Mouse (Mus musculus): Measurements from ENCODE around the gene Snapc2. TPM values are rescaled to one million over a fixed set of nuclear protein-coding genes. Genes with fewer than 3 reads are reported as not detected.

Snapc2 gene
- polyA plus RNA-seq (2016; fragmentation: Nextera tagmentation; extraction: Ambion mirVana), result 41.0 and 41.5 TPM in 2 replicates

DNA sequence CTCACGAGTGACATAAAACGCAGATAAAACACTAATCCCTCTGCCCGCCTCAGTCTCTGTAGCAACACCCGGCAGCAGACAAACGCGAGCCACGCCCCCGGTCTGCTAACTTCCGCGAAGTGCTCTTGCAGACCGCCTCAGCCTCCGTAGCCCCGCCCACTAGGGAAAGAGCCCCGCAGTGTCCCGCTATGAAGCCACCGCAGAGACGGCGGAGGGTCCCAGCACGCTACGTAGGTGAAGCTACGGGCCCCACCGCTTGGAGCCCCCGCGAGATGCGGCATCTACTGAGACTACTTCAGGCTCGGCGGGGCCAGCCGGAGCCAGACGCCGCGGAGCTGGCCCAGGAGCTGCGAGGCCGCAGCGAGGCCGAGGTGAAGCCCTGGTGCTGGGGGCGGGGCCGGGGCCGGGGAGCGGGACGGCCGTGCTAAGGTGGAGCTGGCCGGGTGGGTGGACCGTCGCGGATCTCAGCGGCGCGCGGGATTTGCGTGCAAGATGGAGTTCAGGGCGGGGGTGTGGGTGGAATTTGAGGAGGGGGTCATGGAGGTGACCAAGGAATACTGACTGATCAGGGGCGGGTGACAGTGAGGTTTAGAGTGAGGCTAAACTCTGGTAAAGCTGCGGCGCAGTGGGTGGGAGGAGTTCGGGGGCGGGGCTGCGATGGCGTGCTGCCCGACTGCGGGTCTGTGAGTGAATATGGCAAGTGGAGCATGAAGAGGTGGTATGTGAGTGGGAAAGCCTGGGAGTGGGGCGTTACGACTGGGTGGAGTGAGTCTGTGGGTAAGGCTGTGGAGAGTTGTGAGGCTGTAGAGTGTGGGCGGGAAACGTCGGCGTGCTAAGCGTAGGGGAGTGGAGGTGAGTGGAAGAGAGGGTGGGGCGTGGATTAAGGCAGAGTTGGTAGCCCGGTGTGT lies at the start of gene Snapc2:
TSS of gene Snapc2 (plus strand) at position 147 of the 908 bp plus-strand sequence.
- H3K4me2 ChIP-seq, result peak within 1 kb of the TSS; percentile 87
- H3K9me3 ChIP-seq (replicated peaks), result no peaks in the 10 kb centered on the region
- H3K27ac ChIP-seq (ENCODE audit: poor library complexity, severe bottlenecking), result peak within 1 kb of the TSS; percentile 84
- whole genome bisulfite sequencing, result under 1% methylated on average over 69 of the region's 69 CpGs
- ATAC-seq (ENCODE audit: insufficient number of reproducible peaks, low FRiP score), result peak; percentile 91
- H3K36me3 ChIP-seq, result peaks cover 34% of the 10 kb centered on the region
- H3K4me3 ChIP-seq, result peak within 1 kb of the TSS; percentile 95
- H3K27me3 ChIP-seq (replicated peaks), result no peaks in the 10 kb centered on the region
- H3K9ac ChIP-seq, result peak within 1 kb of the TSS; percentile 91
- peaks cover 52% of the 10 kb centered on the region for H3K4me1 ChIP-seq (replicated peaks)

DNA sequence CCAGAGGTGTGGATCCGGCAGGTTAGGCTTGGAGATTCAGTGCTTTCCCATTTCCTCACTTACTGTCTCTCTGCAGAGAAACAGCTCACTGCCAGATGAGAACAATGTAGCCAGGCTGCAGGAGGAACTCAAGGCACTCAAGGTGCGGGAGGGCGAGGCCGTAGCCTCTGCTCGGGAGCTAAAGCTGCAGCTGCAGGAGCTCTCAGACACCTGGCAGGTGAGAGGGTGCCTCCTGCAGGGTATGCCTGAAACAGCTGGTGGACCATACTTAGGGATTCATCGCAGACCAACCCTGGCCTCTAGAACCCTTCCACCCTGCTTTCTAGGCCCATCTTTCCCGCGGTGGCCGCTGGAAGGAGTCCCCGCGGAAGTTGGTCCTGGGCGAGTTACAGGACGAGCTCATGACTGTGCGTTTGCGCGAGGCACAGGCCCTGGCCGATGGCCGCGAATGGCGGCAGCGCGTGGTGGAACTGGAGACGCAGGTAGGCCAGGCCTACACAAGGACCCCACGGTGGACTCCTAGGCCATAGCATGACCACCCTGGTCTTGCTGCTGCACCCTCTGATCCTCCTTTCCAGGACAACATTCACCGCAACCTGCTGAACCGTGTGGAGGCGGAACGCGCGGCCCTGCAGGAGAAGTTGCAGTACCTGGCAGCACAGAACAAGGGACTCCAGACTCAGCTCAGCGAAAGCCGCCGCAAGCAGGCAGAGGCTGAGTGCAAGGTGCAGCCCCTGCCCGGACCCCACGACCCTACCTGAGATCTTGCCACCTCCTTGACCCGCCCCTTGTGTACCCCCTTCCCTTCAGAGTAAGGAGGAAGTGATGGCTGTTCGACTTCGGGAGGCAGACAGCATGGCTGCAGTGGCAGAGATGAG lies 47.4 kb upstream of the Snapc2 start:
- Histone ChIP-seq H3K9ac (0 out of 2 replicates have a peak overlapping the region, but pooled peaks have one; percentile 23), H3K9me3 (replicated peaks) (peaks cover 5% of the 10 kb centered on the region; the same call in 1 of the 2 replicates), H3K27ac (ENCODE audit: poor library complexity, severe bottlenecking) (no peak overlapping the region), H3K36me3 (no peaks in the 10 kb centered on the region), H3K27me3 (replicated peaks) (peaks cover 65% of the 10 kb centered on the region), H3K4me2 (peak overlapping the region; percentile 61), H3K4me3 (peak overlapping the region; percentile 29), H3K4me1 (replicated peaks) (peaks cover 18% of the 10 kb centered on the region)
- no peak for ATAC-seq (ENCODE audit: insufficient number of reproducible peaks, low FRiP score)
- WGBS, result 10% methylated on average over 38 of the region's 38 CpGs

DNA sequence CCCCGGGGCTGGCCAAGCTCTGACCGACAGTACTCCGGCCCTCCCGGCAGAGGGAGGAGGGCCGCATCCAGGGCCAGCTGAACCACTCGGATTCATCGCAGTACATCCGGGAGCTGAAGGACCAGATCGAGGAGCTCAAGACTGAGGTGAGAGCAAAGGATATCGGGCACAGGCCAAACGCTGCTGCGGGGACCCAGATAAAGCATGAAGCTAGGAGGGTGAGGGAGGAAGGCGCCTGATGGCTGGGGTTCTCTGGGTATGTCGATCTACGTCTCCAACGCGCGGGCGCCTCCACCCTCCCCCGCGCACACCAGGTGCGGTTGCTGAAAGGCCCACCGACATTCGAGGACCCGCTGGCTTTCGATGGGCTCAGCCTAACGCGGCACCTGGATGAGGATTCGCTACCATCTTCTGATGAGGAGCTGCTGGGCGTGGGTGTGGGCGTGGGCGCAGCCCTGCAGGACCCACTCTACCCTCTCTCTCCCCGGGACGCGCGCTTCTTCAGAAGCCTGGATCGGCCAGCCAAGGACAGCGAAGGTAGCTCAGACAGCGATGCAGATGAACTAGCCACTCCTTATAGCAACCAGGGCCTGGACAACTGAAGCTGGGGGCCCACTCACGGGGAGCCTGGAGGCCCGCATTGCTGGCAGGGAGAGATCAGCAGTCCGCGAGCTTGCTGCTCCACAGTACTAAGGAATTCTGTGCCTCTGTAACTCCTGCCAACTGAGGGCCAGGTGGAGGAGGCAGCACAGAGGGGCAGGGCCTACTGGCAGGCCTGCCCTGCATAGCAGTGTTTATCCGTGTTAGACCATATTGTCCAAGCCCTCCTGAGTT lies 46.5 kb upstream of the Snapc2 start:
- Histone ChIP-seq H3K4me3 (peak overlapping the region; percentile 29), H3K4me1 (replicated peaks) (peaks cover 18% of the 10 kb centered on the region), H3K9ac (peak overlapping the region; percentile 23), H3K36me3 (no peaks in the 10 kb centered on the region), H3K27ac (ENCODE audit: poor library complexity, severe bottlenecking) (no peak overlapping the region), H3K9me3 (replicated peaks) (peaks cover 5% of the 10 kb centered on the region; the same call in 1 of the 2 replicates), H3K27me3 (replicated peaks) (peaks cover 73% of the 10 kb centered on the region), H3K4me2 (peak overlapping the region; percentile 61)
- 0 out of 2 replicates have a peak, but pooled peaks have one; percentile 20 for ATAC-seq (ENCODE audit: insufficient number of reproducible peaks, low FRiP score)
- WGBS, result 9% methylated on average over 44 of the region's 44 CpGs

DNA sequence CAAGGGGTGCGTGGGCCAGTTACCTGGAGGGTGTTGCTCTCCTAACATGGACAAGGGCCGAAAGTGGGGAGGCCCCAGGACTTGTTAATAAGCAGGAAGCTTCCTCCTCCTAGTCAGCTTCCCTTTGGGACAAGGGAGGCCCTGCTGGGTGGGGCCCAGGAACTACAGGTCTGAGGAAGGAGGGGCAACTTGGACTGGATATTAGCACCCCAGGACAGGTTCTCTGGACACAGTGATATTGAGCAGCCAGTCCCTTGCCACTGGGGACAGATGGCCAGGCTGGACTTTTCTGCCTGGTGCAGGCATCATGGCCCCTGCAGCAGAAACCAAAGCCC lies 45.9 kb upstream of the Snapc2 start:
- 0 out of 2 replicates have a peak, but pooled peaks have one; percentile 7 for ATAC-seq (ENCODE audit: insufficient number of reproducible peaks, low FRiP score)
- Histone ChIP-seq H3K4me3 (no peak overlapping the region), H3K4me2 (peak overlapping the region; percentile 61), H3K27me3 (replicated peaks) (peaks cover 79% of the 10 kb centered on the region), H3K9me3 (replicated peaks) (peaks cover 5% of the 10 kb centered on the region; the same call in 1 of the 2 replicates), H3K36me3 (no peaks in the 10 kb centered on the region), H3K9ac (0 out of 2 replicates have a peak overlapping the region, but pooled peaks have one; percentile 23), H3K4me1 (replicated peaks) (peaks cover 18% of the 10 kb centered on the region), H3K27ac (ENCODE audit: poor library complexity, severe bottlenecking) (no peak overlapping the region)
- 49% methylated on average over 2 of the region's 2 CpGs for WGBS

DNA sequence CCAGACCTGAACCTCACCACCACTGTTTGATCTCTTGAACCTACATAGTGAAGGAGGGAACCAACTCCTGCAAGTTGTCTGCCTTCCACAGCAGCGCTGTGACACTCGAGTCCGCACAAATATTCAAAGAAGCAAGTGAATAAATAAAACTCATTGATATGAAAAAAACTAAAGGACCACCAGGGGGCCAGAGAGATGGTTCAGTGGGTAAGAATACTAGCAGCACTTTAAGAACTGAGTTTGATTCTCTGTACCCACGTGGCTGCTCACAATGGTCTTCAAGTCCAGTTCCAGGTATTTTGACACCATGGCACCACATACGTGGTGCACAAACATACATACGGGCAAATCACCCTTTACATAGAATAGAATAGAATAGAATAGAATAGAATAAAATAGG lies 41.8 kb upstream of the Snapc2 start:
- no peak overlapping the region for H3K4me3 ChIP-seq
- no peak overlapping the region for H3K27ac ChIP-seq (ENCODE audit: poor library complexity, severe bottlenecking)
- peaks cover 5% of the 10 kb centered on the region; the same call in 1 of the 2 replicates for H3K9me3 ChIP-seq (replicated peaks)
- no peak for ATAC-seq (ENCODE audit: insufficient number of reproducible peaks, low FRiP score)
- H3K27me3 ChIP-seq (replicated peaks), result peaks cover 77% of the 10 kb centered on the region
- WGBS, result 72% methylated on average over 6 of the region's 6 CpGs
- H3K9ac ChIP-seq, result no peak overlapping the region
- no peaks in the 10 kb centered on the region for H3K36me3 ChIP-seq
- H3K4me2 ChIP-seq, result no peak overlapping the region
- H3K4me1 ChIP-seq (replicated peaks), result peaks cover 33% of the 10 kb centered on the region

DNA sequence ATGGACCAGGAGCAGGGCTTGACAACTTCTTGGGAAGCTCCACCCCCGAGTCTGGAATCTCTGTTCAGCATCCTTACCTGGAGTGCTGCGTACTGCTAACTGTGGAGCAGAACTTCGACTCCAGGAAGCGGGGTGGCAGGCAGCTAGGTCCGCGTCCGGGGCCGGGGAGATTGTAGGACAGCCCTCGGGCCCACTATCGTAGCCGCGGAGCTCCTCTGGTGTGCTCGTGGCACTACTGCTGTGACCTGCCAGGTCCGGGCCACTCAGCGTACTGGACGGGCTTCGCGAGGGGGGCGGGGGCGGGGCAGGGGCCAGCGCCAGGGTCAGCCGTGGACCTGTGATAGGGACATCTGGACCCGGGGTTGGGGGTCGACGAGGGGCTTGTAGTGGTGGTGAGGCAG lies 40.1 kb upstream of the Snapc2 start:
- WGBS, result under 1% methylated on average over 25 of the region's 25 CpGs
- peaks cover 37% of the 10 kb centered on the region for H3K4me1 ChIP-seq (replicated peaks)
- H3K36me3 ChIP-seq, result no peaks in the 10 kb centered on the region
- peak overlapping the region; percentile 80 for H3K4me2 ChIP-seq
- H3K27ac ChIP-seq (ENCODE audit: poor library complexity, severe bottlenecking), result no peak overlapping the region
- peak; percentile 24 for ATAC-seq (ENCODE audit: insufficient number of reproducible peaks, low FRiP score)
- H3K4me3 ChIP-seq, result peak overlapping the region; percentile 42
- peaks cover 5% of the 10 kb centered on the region; the same call in 1 of the 2 replicates for H3K9me3 ChIP-seq (replicated peaks)
- peaks cover 77% of the 10 kb centered on the region for H3K27me3 ChIP-seq (replicated peaks)
- peak overlapping the region; percentile 46; the same call in 1 of the 2 replicates for H3K9ac ChIP-seq

DNA sequence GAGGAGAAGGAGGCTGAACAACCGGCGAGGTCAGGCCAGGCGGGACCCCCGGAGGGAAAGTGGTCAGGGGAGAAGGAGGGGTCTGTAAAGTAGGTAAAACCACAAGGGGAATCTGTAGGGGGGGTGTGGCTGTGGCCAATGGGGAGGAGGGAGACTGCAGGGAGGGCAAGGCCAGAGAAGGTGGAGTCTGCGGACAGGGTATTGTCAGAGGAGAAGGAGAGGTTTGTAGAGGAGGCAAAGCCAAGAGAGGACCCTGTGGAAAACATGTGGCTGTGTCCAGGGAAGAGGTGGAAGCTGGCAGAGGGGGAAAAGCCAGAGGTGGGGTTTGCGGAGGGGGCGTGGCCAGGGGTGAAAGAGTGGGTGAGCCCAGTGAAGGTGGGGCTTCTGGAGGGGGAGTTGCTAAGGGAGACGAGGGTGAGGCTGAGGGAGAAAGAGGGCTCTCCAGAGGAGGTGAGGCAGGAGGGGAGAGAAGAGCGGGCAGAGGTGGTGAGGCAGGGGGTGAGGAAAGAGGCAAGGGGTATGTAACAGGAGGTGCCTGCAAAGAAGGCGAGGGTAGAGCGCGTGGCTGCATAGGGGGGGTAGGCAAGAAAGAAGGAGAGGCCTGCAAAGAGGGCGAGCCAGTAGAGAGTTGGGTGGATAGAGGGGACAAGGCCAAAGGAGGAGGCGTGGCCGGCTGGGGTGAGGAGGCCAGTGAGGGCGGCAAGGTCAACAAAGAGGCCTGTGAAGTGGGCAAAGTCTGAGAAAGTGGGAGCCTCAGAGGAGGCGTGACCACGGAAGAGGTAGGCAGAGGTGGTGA lies 39.5 kb upstream of the Snapc2 start:
- Histone ChIP-seq H3K27ac (ENCODE audit: poor library complexity, severe bottlenecking) (no peak overlapping the region), H3K27me3 (replicated peaks) (peaks cover 77% of the 10 kb centered on the region), H3K36me3 (no peaks in the 10 kb centered on the region), H3K9me3 (replicated peaks) (peaks cover 5% of the 10 kb centered on the region; the same call in 1 of the 2 replicates), H3K4me3 (peak overlapping the region; percentile 42), H3K9ac (peak overlapping the region; percentile 46; the same call in 1 of the 2 replicates), H3K4me2 (peak overlapping the region; percentile 80), H3K4me1 (replicated peaks) (peaks cover 37% of the 10 kb centered on the region)
- ATAC-seq (ENCODE audit: insufficient number of reproducible peaks, low FRiP score), result peak; percentile 60
- WGBS, result 4% methylated on average over 18 of the region's 18 CpGs

DNA sequence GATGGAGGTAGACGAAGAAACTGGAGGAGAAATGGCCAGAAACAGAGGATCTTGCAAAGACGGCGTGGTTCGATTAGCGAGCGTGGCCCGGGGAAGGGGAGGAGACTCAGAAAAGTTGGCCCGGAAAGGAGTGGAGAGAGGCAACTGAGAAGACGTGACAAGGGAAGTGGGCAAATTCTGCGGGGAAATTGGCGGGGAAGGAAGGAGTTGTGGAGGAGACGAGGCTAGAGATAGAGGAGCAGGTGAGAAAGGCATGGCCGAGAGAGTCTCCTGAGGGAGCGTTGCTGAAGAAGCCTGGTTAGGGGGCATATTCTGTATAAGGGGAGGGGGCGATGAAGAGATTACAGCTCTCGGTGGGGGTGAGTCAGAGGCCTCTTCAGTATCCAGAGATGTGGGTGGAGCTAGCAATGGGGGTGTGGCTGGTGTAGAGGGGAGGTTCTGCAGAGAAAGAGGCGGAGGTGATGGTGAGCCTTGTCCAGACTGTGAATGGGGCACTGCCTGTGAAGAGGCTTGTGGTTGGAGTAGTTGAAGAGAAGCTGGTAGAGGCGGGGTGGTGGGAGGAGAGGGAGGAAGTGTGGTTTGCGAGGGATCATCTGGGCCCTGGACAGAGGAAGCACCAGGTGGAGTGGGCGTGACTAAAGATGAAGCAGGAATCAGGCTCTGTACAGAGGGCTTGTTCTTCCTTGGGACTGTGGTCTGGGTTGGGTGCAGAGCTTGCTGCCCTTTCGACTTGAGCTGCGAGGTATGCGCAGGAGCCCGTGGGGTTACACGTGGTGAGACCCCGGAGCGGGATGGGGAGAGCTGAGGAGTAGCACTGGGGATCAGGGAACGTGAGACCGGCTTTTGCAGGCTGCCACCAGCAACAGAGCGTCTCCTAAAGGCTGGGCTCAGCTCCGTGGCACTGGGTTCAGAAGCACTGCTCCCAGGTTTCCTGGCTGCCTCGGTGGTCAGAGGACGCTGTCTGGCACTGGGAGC lies 38.6 kb upstream of the Snapc2 start:
- WGBS, result 4% methylated on average over 33 of the region's 33 CpGs
- Histone ChIP-seq H3K9ac (0 out of 2 replicates have a peak overlapping the region, but pooled peaks have one; percentile 16), H3K4me3 (peak overlapping the region; percentile 42), H3K27me3 (replicated peaks) (peaks cover 81% of the 10 kb centered on the region), H3K4me2 (peak overlapping the region; percentile 80), H3K36me3 (no peaks in the 10 kb centered on the region), H3K9me3 (replicated peaks) (peaks cover 4% of the 10 kb centered on the region; the same call in 1 of the 2 replicates), H3K27ac (ENCODE audit: poor library complexity, severe bottlenecking) (no peak overlapping the region), H3K4me1 (replicated peaks) (peaks cover 37% of the 10 kb centered on the region)
- peak; percentile 60 for ATAC-seq (ENCODE audit: insufficient number of reproducible peaks, low FRiP score)

DNA sequence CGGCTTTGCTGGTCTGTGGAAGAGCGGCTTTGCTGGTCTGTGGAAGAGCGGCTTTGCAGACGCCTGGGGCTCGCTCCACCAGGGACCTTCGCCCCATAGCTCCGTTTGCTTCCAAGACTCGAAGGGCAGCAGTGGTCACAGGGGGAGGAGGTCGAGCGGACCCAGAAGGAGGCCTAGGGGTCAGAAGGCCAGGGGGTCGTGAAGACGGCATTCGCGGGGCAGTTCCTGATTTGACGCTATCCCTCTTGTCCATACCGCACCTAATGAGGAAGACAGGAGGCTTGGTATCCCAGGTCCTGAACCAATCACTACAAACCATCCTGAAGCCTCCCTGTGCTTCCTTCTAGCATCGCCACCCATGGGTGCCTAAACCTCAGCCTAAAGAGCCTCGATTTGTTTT lies 36.6 kb upstream of the Snapc2 start:
- H3K27ac ChIP-seq (ENCODE audit: poor library complexity, severe bottlenecking), result no peak overlapping the region
- peak overlapping the region; percentile 63; the same call in 1 of the 2 replicates for H3K9ac ChIP-seq
- peaks cover 37% of the 10 kb centered on the region for H3K4me1 ChIP-seq (replicated peaks)
- H3K4me3 ChIP-seq, result peak overlapping the region; percentile 56
- H3K27me3 ChIP-seq (replicated peaks), result peaks cover 88% of the 10 kb centered on the region
- no peaks in the 10 kb centered on the region for H3K36me3 ChIP-seq
- peak overlapping the region; percentile 95 for H3K4me2 ChIP-seq
- H3K9me3 ChIP-seq (replicated peaks), result no peaks in the 10 kb centered on the region
- ATAC-seq (ENCODE audit: insufficient number of reproducible peaks, low FRiP score), result no peak
- 8% methylated on average over 18 of the region's 18 CpGs for WGBS
